Mouse (Mus musculus): ENCODE measurements around the gene Ccdc96. TPM values are rescaled to one million over a fixed set of nuclear protein-coding genes. Genes with fewer than 3 reads are reported as not detected.

Gene Ccdc96
- polyA plus RNA-seq, 1 experiment from 2014 or later, result 0.44 TPM

DNA sequence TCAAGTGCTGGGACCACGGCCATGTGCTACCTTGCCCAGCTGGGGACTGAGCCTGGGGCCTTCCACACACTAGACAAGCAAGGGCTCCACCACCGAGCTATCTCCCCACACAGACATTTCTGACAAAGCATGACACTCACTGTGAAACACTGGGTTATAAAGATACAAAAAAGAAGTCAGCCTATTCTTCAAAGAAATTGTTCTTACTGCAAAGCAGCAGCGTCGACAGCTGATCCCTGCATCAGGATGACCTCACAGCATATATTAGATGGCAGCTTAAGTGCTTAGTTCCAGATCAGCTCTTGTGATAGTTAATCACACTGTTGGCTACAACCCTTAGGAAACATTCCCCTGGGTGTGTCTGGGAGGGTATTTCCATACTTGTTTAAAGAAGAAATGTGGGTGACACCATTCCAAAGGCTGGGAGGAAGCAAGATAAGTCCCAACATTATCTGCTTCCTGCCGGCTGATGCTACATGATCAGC lies 38.9 kb downstream of the Ccdc96 start:
- Histone ChIP-seq H3K27me3 (ENCODE audit: control insufficient read depth, insufficient read depth, low read length) (no peaks in the 10 kb centered on the region), H3K4me1 (ENCODE audit: control insufficient read depth, insufficient read depth, low read length) (0 out of 2 replicates have a peak, but pooled peaks cover 5% of the 10 kb centered on the region), H3K36me3 (ENCODE audit: control insufficient read depth, insufficient read depth, low read length) (0 out of 2 replicates have a peak, but pooled peaks cover 5% of the 10 kb centered on the region), H3K4me2 (no peak overlapping the region), H3K9me3 (replicated peaks; ENCODE audit: control insufficient read depth, low read length) (no peaks in the 10 kb centered on the region), H3K9ac (ENCODE audit: low read depth, low read length) (no peak overlapping the region), H3K4me3 (ENCODE audit: low read depth, low read length) (no peak overlapping the region), H3K27ac (ENCODE audit: low read depth, low read length) (peak overlapping the region; percentile 2; the same call in 1 of the 2 replicates)
- ATAC-seq (replicated peaks; ENCODE audit: insufficient number of reproducible peaks, low FRiP score, low TSS enrichment), result no peak
- 45% methylated on average over 5 of the region's 5 CpGs for WGBS (ENCODE audit: insufficient replicate concordance)

DNA sequence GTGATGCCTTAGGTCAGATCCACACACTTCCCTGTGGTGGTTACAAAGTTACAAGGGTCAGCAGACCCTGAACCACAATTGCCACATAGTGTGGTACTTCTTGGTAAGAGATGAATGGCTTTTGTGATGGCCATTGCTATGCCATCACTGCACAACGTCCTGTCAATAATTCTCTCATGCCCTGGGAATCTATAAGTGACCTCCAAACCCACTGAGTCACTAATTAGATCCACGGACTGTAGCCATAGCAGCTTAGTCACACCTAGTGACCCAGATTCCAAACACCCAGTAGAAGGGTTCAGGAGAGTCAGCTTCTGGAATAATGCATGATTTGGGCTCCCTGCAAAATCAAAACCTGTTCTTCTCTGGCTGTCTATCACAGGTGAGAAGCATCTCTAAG lies 40.8 kb downstream of the Ccdc96 start:
- peaks cover 20% of the 10 kb centered on the region for H3K4me1 ChIP-seq (ENCODE audit: control insufficient read depth, insufficient read depth, low read length)
- H3K4me2 ChIP-seq, result no peak overlapping the region
- WGBS (ENCODE audit: insufficient replicate concordance), result 71% methylated on average over 2 of the region's 2 CpGs
- ATAC-seq (replicated peaks; ENCODE audit: insufficient number of reproducible peaks, low FRiP score, low TSS enrichment), result no peak
- H3K27me3 ChIP-seq (ENCODE audit: control insufficient read depth, insufficient read depth, low read length), result no peaks in the 10 kb centered on the region
- no peak overlapping the region for H3K4me3 ChIP-seq (ENCODE audit: low read depth, low read length)
- H3K36me3 ChIP-seq (ENCODE audit: control insufficient read depth, insufficient read depth, low read length), result 0 out of 2 replicates have a peak, but pooled peaks cover 3% of the 10 kb centered on the region
- no peaks in the 10 kb centered on the region for H3K9me3 ChIP-seq (replicated peaks; ENCODE audit: control insufficient read depth, low read length)
- H3K27ac ChIP-seq (ENCODE audit: low read depth, low read length), result no peak overlapping the region
- no peak overlapping the region for H3K9ac ChIP-seq (ENCODE audit: low read depth, low read length)

DNA sequence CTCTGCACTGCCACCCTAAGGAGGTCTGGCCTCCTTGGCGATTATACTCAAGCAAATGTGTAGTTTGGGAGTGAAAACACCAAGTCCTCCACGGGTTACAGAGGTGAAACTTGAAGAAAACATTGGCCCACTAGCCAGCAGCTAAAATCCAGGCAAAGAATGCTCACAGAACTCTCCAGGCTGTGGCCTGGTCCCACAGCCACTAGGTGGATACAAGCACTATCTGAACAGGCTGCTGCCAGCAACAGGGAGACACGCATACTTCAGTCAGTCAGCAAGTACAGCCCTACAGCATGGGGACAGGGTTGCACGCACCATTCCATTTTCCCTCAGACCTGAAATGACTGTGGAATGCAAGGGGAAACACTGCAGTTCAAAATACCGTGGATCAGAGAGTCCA lies 41.9 kb downstream of the Ccdc96 start:
- Histone ChIP-seq H3K4me1 (ENCODE audit: control insufficient read depth, insufficient read depth, low read length) (peaks cover 20% of the 10 kb centered on the region), H3K4me3 (ENCODE audit: low read depth, low read length) (no peak overlapping the region), H3K27me3 (ENCODE audit: control insufficient read depth, insufficient read depth, low read length) (no peaks in the 10 kb centered on the region), H3K27ac (ENCODE audit: low read depth, low read length) (no peak overlapping the region), H3K36me3 (ENCODE audit: control insufficient read depth, insufficient read depth, low read length) (0 out of 2 replicates have a peak, but pooled peaks cover 3% of the 10 kb centered on the region), H3K4me2 (no peak overlapping the region), H3K9me3 (replicated peaks; ENCODE audit: control insufficient read depth, low read length) (no peaks in the 10 kb centered on the region), H3K9ac (ENCODE audit: low read depth, low read length) (no peak overlapping the region)
- WGBS (ENCODE audit: insufficient replicate concordance), result 67% methylated on average over 5 of the region's 5 CpGs
- no peak for ATAC-seq (replicated peaks; ENCODE audit: insufficient number of reproducible peaks, low FRiP score, low TSS enrichment)

DNA sequence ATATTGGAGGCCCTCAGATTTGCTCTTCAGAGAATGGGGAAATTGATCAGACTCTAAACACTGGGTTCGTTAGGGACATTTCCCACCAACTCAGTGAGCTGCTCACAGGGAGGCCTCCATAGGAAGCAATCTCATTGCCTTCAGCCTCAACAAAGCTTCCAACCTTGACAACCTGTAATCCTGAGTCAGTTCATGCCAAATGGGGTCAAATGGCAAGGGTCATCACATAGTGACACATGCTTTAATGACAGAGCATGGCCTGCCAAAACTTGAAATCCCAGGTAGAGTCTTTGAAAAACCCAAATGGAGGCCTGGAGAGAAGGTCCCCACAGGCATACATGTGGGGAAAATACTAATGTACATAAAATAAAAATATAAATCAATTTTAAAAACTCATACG lies 42.5 kb downstream of the Ccdc96 start:
- Histone ChIP-seq H3K27ac (ENCODE audit: low read depth, low read length) (no peak overlapping the region), H3K4me2 (no peak overlapping the region), H3K9ac (ENCODE audit: low read depth, low read length) (no peak overlapping the region), H3K4me3 (ENCODE audit: low read depth, low read length) (no peak overlapping the region), H3K36me3 (ENCODE audit: control insufficient read depth, insufficient read depth, low read length) (0 out of 2 replicates have a peak, but pooled peaks cover 3% of the 10 kb centered on the region), H3K4me1 (ENCODE audit: control insufficient read depth, insufficient read depth, low read length) (peaks cover 20% of the 10 kb centered on the region), H3K9me3 (replicated peaks; ENCODE audit: control insufficient read depth, low read length) (no peaks in the 10 kb centered on the region), H3K27me3 (ENCODE audit: control insufficient read depth, insufficient read depth, low read length) (no peaks in the 10 kb centered on the region)
- ATAC-seq (replicated peaks; ENCODE audit: insufficient number of reproducible peaks, low FRiP score, low TSS enrichment), result no peak
- 84% methylated on average over 2 of the region's 2 CpGs for WGBS (ENCODE audit: insufficient replicate concordance)

DNA sequence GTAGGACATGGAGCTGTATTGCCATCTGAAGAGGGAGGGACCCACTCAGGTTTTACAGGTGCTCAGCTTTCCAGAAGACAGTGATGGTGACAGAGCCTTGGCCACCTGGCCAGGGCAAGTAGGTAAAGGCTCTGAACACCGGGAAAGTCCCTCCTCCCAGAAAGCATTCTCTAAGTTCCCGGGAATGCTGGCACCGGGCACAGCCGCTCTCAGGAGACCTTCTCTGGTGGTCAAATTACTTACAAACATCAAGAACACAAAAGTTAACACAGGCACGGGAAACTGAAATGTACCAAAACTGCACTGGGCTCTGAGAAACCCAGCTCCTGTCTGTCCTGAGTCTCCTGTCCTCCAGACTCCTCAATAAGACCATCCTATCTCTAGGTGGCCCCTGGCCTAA lies 45.3 kb downstream of the Ccdc96 start:
- Histone ChIP-seq H3K9me3 (replicated peaks; ENCODE audit: control insufficient read depth, low read length) (no peaks in the 10 kb centered on the region), H3K36me3 (ENCODE audit: control insufficient read depth, insufficient read depth, low read length) (no peaks in the 10 kb centered on the region), H3K4me1 (ENCODE audit: control insufficient read depth, insufficient read depth, low read length) (peaks cover 17% of the 10 kb centered on the region), H3K4me3 (ENCODE audit: low read depth, low read length) (peak overlapping the region; percentile 79), H3K27ac (ENCODE audit: low read depth, low read length) (no peak overlapping the region), H3K27me3 (ENCODE audit: control insufficient read depth, insufficient read depth, low read length) (no peaks in the 10 kb centered on the region), H3K4me2 (peak overlapping the region; percentile 82), H3K9ac (ENCODE audit: low read depth, low read length) (peak overlapping the region; percentile 76)
- no peak for ATAC-seq (replicated peaks; ENCODE audit: insufficient number of reproducible peaks, low FRiP score, low TSS enrichment)
- WGBS (ENCODE audit: insufficient replicate concordance), result 9% methylated on average over 5 of the region's 5 CpGs

DNA sequence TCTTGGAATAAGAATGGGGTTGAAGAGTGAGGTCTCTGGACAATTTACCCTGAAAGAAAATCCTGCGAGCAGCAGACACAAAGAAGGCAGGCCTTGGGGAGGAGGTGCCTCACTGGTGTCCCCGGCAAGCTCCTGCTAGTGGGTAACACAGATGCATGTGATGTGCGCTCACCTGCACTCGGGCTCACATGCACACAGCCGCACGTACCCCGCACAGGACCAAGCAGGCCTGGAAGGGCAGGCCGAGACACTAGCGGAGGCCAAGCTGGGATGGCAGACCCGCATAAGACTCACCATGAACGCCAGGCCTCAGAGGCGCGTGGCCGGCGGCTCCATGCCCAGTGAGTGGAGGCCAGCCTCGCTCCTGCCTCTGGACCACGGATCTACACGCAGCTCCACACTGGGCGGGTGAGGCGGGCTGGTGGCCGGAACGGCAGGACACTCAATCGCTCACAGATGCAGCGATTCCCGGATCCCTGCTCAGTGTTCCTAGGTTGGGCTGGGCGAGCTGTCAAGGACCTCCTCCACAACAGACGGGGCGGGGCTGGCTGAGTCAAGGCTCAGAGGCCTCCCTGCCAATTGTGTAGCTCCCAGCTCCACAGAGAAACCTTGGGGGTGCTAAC lies 45.9 kb downstream of the Ccdc96 start:
- WGBS (ENCODE audit: insufficient replicate concordance), result under 1% methylated on average over 28 of the region's 28 CpGs
- H3K27ac ChIP-seq (ENCODE audit: low read depth, low read length), result peak overlapping the region; percentile 25; the same call in 1 of the 2 replicates
- peak; percentile 89 for ATAC-seq (replicated peaks; ENCODE audit: insufficient number of reproducible peaks, low FRiP score, low TSS enrichment)

DNA sequence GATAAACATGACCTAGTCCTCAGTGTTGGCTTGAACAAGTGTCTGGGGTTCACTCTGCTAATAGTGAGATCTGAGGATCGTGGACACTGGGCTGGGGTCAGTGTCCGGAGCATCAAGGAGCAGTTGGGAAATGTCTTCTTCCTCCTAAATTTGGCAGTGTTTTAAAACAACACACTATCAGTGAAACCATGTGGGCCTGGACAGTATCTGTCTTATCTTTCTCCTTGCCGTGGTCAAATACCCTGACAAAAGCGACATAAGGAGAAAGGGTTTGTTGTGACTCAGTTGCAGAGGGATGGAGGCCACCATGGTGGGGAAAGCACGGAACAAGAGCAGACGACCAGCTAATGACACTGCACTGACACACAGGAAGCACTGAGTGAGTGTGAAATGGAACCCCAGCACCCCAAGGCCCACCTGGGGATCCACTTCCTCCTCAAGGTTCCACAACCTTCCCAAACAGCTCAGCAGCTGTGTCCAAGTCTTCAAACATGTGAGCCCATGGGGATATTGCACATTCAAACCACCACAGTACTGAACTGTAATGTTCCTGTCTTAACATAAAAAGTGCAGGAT lies 50.2 kb downstream of the Ccdc96 start:
- WGBS (ENCODE audit: insufficient replicate concordance), result 31% methylated on average over 6 of the region's 6 CpGs
- H3K4me2 ChIP-seq, result no peak overlapping the region
- no peak overlapping the region for H3K9ac ChIP-seq (ENCODE audit: low read depth, low read length)
- H3K4me3 ChIP-seq (ENCODE audit: low read depth, low read length), result no peak overlapping the region
- H3K36me3 ChIP-seq (ENCODE audit: control insufficient read depth, insufficient read depth, low read length), result no peaks in the 10 kb centered on the region
- H3K9me3 ChIP-seq (replicated peaks; ENCODE audit: control insufficient read depth, low read length), result no peaks in the 10 kb centered on the region
- no peaks in the 10 kb centered on the region for H3K27me3 ChIP-seq (ENCODE audit: control insufficient read depth, insufficient read depth, low read length)
- H3K4me1 ChIP-seq (ENCODE audit: control insufficient read depth, insufficient read depth, low read length), result peaks cover 7% of the 10 kb centered on the region
- no peak overlapping the region for H3K27ac ChIP-seq (ENCODE audit: low read depth, low read length)
- ATAC-seq (replicated peaks; ENCODE audit: insufficient number of reproducible peaks, low FRiP score, low TSS enrichment), result no peak

More for the DNA sequence above, 45.9 kb downstream of the Ccdc96 start:
- Histone ChIP-seq H3K4me3 (ENCODE audit: low read depth, low read length) (peak overlapping the region; percentile 79), H3K9ac (ENCODE audit: low read depth, low read length) (peak overlapping the region; percentile 76), H3K36me3 (ENCODE audit: control insufficient read depth, insufficient read depth, low read length) (no peaks in the 10 kb centered on the region), H3K4me1 (ENCODE audit: control insufficient read depth, insufficient read depth, low read length) (peaks cover 17% of the 10 kb centered on the region), H3K4me2 (peak overlapping the region; percentile 82), H3K9me3 (replicated peaks; ENCODE audit: control insufficient read depth, low read length) (no peaks in the 10 kb centered on the region), H3K27me3 (ENCODE audit: control insufficient read depth, insufficient read depth, low read length) (no peaks in the 10 kb centered on the region)

DNA sequence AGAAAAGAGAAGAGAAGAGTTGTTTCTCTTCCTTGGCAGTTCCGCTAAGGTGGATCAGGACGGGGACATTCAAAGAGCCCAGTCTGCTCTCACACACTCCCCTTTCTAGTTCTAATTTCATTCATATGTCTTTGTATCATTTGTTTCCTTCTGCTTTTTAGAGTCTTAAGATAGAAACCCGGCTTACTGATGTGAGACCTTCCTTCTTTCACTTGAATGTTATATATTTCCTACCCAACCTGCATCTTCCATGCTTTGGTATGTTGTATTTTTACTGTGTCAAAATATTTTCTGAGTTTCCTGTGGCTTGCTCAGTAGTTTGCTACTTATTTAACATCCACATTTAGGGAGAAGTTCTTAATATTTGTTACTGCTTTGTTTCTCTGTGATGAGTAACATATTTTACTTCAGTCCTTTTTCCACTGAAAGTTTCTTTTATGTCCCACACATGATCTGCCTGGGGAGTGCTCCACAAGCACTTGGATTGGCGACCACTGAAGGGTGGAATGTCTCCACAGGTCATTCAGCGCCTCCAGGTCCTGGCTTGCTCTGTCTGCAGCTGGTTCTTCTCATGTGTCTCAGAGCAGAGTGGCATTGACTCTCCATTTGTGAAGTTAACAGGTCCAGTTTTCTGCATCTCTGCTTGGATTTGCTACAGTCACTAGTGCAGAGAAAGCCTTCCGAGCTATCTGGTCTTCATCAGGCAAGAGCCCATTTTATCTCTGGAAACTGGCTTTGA lies 51.2 kb downstream of the Ccdc96 start:
- no peak overlapping the region for H3K4me3 ChIP-seq (ENCODE audit: low read depth, low read length)
- H3K27ac ChIP-seq (ENCODE audit: low read depth, low read length), result no peak overlapping the region
- H3K27me3 ChIP-seq (ENCODE audit: control insufficient read depth, insufficient read depth, low read length), result no peaks in the 10 kb centered on the region
- H3K4me2 ChIP-seq, result no peak overlapping the region
- ATAC-seq (replicated peaks; ENCODE audit: insufficient number of reproducible peaks, low FRiP score, low TSS enrichment), result no peak
- 0 out of 2 replicates have a peak, but pooled peaks cover 2% of the 10 kb centered on the region for H3K4me1 ChIP-seq (ENCODE audit: control insufficient read depth, insufficient read depth, low read length)
- no peaks in the 10 kb centered on the region for H3K9me3 ChIP-seq (replicated peaks; ENCODE audit: control insufficient read depth, low read length)
- H3K9ac ChIP-seq (ENCODE audit: low read depth, low read length), result no peak overlapping the region
- H3K36me3 ChIP-seq (ENCODE audit: control insufficient read depth, insufficient read depth, low read length), result no peaks in the 10 kb centered on the region
- WGBS (ENCODE audit: insufficient replicate concordance), result 72% methylated on average over 6 of the region's 6 CpGs
